Mouse (Mus musculus) kidney, adult 2 months (tissue): ENCODE results near the gene Prrt1. TPM values are rescaled to one million over a fixed set of nuclear protein-coding genes. Genes with fewer than 3 reads are reported as not detected.

Experiments
- DNase-seq: peaks from one replicate; pipeline ENCODE4 v3.0.0; 2021
- H3K27ac ChIP-seq: fragments of 200-500 bp; 2 replicates; pipeline ENCODE4 v1.5.1; 2012; ENCODE audit warnings: low read depth, low read length, control low read depth, inconsistent platforms; ENCODE audit not compliant: insufficient read depth
- H3K27me3 ChIP-seq: fragments of 200-500 bp; replicated peaks from 2 replicates; pipeline ENCODE4 v1.6.1; 2012; ENCODE audit warnings: mild to moderate bottlenecking, moderate library complexity, low read length, inconsistent platforms; ENCODE audit not compliant: control insufficient read depth, insufficient read depth
- H3K36me3 ChIP-seq: fragments of 200-500 bp; 2 replicates; pipeline ENCODE4 v1.6.1; 2012; ENCODE audit warnings: mild to moderate bottlenecking, moderate library complexity, low read length, inconsistent platforms; ENCODE audit not compliant: control insufficient read depth, insufficient read depth
- H3K4me1 ChIP-seq: fragments of 200-500 bp; 2 replicates; pipeline ENCODE4 v1.6.1; 2011; ENCODE audit warnings: low read length; ENCODE audit not compliant: control insufficient read depth, insufficient read depth
- H3K4me3 ChIP-seq: fragments of 200-500 bp; 2 replicates; pipeline ENCODE4 v1.5.1; 2011; ENCODE audit warnings: mild to moderate bottlenecking, low read depth, low read length, control low read depth; ENCODE audit not compliant: insufficient read depth
- CTCF ChIP-seq: fragments of 200-500 bp; conservative IDR thresholded peaks from 2 replicates; pipeline ENCODE4 v1.5.1; 2011; ENCODE audit warnings: low read depth, mild to moderate bottlenecking, control low read depth, low read length, moderate library complexity, mixed read lengths; ENCODE audit not compliant: insufficient read depth, insufficient read length
- POLR2A ChIP-seq: fragments of 200-500 bp; IDR thresholded peaks from one replicate; pipeline ENCODE4 v1.6.1; 2011; ENCODE audit warnings: low read depth, low read length, control low read depth
- WGBS: fragments of 180-500 bp; shearing (Covaris S2); methylation state at CpG from one replicate; pipeline ENCODE4 v1.1.7; 2018; 5-methylcytosine and 5-hydroxymethylcytosine counted together
- polyA plus RNA-seq: library from polyadenylated mRNA; depleted of rRNA; stranded (reverse); fragments of >200 nt; gene quantifications from 2 replicates; pipeline ENCODE4 v1.2.3, GENCODE M21; 2012

Gene Prrt1
- polyA plus RNA-seq, 1 experiment: 2.7 TPM

- no peak for DNase-seq
- H3K27me3 ChIP-seq: no peaks in the 10 kb centered on the region
- H3K27ac ChIP-seq: no peak overlapping the region
- peaks cover 3% of the 10 kb centered on the region; the same call in 1 of the 2 replicates for H3K4me1 ChIP-seq
- 82% methylated on average over 8 of the region's 8 CpGs for WGBS
- TF ChIP-seq POLR2A (no peak), CTCF (no peak)
- peaks cover 7% of the 10 kb centered on the region for H3K36me3 ChIP-seq
- H3K4me3 ChIP-seq: no peak overlapping the region
Observed at GRCm38 (mm10) chr17:34621006-34621405, 8.3 kb upstream of the Prrt1 start.

GRCm38 (mm10) chr17:34623161-34623560 lies 6.2 kb upstream of the Prrt1 start:
- no peak for DNase-seq
- Histone ChIP-seq H3K4me1 (peaks cover 6% of the 10 kb centered on the region; the same call in 1 of the 2 replicates), H3K4me3 (no peak overlapping the region), H3K27me3 (no peaks in the 10 kb centered on the region), H3K36me3 (peaks cover 7% of the 10 kb centered on the region), H3K27ac (no peak overlapping the region)
- TF ChIP-seq POLR2A (no peak), CTCF (0 out of 2 replicates have a peak, but pooled peaks have one; percentile 18)
- WGBS: 75% methylated on average over 9 of the region's 9 CpGs

- DNase-seq: peak; percentile 80
- TF ChIP-seq CTCF: no peak
- H3K27ac ChIP-seq: peak overlapping the region; percentile 79; the same call in 1 of the 2 replicates
- H3K4me1 ChIP-seq: peaks cover 10% of the 10 kb centered on the region; the same call in 1 of the 2 replicates
- WGBS: 46% methylated on average over 3 of the region's 3 CpGs
- no peaks in the 10 kb centered on the region for H3K27me3 ChIP-seq
- no peak overlapping the region for H3K4me3 ChIP-seq
- peaks cover 7% of the 10 kb centered on the region for H3K36me3 ChIP-seq
Observed at GRCm38 (mm10) chr17:34624981-34625380, 4.4 kb upstream of the Prrt1 start.

- H3K36me3 ChIP-seq: peaks cover 6% of the 10 kb centered on the region
- DNase-seq: peak; percentile 57
- H3K27me3 ChIP-seq: no peaks in the 10 kb centered on the region
- peaks cover 13% of the 10 kb centered on the region for H3K4me1 ChIP-seq
- H3K27ac ChIP-seq: peak overlapping the region; percentile 79
- WGBS: 30% methylated on average over 16 of the region's 16 CpGs
- H3K4me3 ChIP-seq: peak overlapping the region; percentile 81
- TF ChIP-seq CTCF: no peak
- TF ChIP-seq POLR2A: no peak
Observed at GRCm38 (mm10) chr17:34626062-34626772, 3.1 kb upstream of the Prrt1 start.

GRCm38 (mm10) chr17:34626773-34627092 lies 2.6 kb upstream of the Prrt1 start:
- TF ChIP-seq CTCF (peak; percentile 41; the same call in 1 of the 2 replicates), POLR2A (no peak)
- DNase-seq: peak; percentile 51
- under 1% methylated on average over 18 of the region's 18 CpGs for WGBS
- Histone ChIP-seq H3K27ac (peak overlapping the region; percentile 79), H3K4me3 (peak overlapping the region; percentile 81), H3K36me3 (peaks cover 6% of the 10 kb centered on the region), H3K27me3 (no peaks in the 10 kb centered on the region), H3K4me1 (peaks cover 15% of the 10 kb centered on the region)

- Histone ChIP-seq H3K4me3 (peak overlapping the region; percentile 81), H3K27me3 (no peaks in the 10 kb centered on the region), H3K4me1 (peaks cover 15% of the 10 kb centered on the region), H3K36me3 (peaks cover 6% of the 10 kb centered on the region), H3K27ac (peak overlapping the region; percentile 99)
- TF ChIP-seq CTCF (no peak), POLR2A (peak; percentile 72)
- 3% methylated on average over 41 of the region's 45 CpGs for WGBS
- peak; percentile 94 for DNase-seq
Observed at GRCm38 (mm10) chr17:34627093-34627942, 2.0 kb upstream of the Prrt1 start.

- 2% methylated on average over 29 of the region's 29 CpGs for WGBS
- Histone ChIP-seq H3K36me3 (peaks cover 2% of the 10 kb centered on the region; the same call in 1 of the 2 replicates), H3K27ac (peak within 1 kb of the TSS; percentile 99), H3K4me1 (peaks cover 15% of the 10 kb centered on the region), H3K27me3 (no peaks in the 10 kb centered on the region), H3K4me3 (peak within 1 kb of the TSS; percentile 81)
- DNase-seq: peak; percentile 88
- TF ChIP-seq POLR2A (no peak), CTCF (no peak)
Observed at GRCm38 (mm10) chr17:34627943-34628643, 1.2 kb upstream of the Prrt1 start, which contains the start of gene Ppt2. Gene Ppt2 (minus strand): TSS chr17:34628510.
